Mouse (Mus musculus) CD8-positive naive resting alpha-beta T cell, adult 57 days (primary cell): ENCODE measurements around the gene Fars2. TPM values are rescaled to one million over a fixed set of nuclear protein-coding genes. Genes with fewer than 3 reads are reported as not detected.

Experiments used
- total RNA-seq: library from RNA; stranded (reverse); gene quantifications from one replicate; pipeline ENCODE4 v1.2.4, GENCODE M21; 2023

The Fars2 gene
- total RNA-seq, result 36.4 TPM

DNA sequence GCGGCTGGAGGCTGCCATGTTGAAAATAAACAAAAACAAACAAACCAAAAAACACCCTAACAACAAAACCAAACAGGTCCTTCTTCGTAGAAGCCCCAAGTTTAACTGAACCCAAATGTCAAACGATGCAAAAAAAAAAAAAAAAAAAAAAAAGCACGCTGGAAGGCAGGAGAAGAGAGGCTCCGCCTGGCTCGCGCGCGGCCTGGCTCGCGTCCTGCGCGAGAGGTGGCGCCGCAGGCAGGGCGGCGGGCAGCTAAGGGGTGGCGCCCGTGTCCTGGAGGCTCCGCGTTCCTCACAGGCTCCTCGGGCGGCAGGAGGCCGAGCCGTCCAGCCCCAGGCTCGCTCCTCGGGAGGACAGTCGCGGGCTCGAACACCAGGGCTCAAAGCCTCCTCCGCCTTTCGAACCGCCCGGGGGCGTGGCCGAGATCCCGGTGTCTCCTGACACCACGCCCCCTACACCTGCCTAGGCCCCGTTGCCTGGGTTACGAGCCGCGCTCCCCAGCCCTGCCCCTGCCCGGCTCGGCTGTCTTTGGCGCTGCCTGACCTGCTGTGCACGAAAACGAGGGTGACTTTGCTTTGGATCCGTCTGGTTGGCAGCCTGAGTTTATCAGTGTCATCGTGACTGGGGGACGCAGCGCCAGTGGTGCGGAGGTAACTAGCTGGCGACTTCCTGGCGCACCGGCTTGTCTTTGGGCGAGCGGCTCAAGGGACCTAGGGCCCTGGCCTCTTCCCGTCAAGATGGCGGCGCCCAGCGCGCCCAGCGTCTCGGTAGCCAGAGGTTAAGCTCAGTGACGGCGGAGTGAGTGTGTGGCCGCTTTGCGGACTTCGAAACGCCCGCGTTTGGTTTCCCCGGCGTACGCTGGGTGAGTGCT is at the start of gene Fars2, which contains the start of gene Lyrm4:
TSS of gene Fars2 (plus strand) at position 270 of the 872 bp plus-strand sequence.
TSS of gene Lyrm4 (minus strand) at position 384 of the 872 bp plus-strand sequence.

DNA sequence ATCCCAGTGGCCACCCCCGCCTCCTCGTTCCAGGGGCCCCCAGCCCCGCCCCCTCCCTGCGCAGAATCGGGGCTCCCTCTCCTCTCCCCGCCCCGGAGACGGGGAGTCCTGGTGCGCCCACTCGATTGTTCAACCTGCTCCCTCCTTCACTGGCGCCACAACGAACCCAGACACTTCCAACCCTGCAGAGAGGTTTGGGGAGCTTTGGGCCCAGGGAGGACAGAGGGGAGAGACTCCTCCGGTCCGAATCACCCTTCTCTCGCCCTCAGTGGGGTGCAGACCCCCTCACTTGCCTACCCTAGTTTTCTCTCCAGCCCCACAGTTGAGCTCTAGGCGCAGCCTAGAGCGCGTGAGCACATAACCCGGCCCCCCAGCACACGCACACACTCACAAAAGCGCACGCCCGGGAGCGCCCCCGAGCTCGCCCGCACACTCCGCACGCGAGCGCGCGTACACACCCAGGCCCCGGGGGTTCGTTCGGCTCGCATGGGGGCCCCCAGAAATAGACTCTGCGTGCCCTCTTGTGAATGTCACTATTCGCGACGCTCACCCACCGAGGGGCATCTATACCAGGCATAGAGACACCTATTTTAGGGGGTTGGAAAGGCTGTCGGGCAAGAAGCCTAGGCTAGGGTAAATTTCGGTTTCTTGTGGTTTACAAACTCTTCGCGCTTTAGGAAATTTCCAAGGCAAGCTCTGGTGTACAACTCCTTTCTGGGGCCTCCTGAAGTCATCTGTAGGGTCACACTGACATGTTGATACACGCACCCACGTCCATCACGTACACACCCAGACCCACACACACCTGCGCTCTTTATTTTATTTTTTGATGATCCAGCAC is 617.7 kb downstream of the Fars2 start, which contains the start of gene Nrn1:
TSS of gene Nrn1 (minus strand) at position 401 of the 841 bp plus-strand sequence.

Other genes starting within 250 kb of the Fars2 start
- gene Rpp40, start 211.1 kb upstream of the Fars2 start, total RNA-seq, result 8.0 TPM
- gene Ppp1r3g, start 158.6 kb upstream of the Fars2 start, total RNA-seq, result not detected
- gene Lyrm4, start 114 bp downstream of the Fars2 start, total RNA-seq, result 7.6 TPM